8 mouse cellular contexts compared by ENCODE assay signal in genomic region chr4:100214324-100215215, GRCm38 (mm10).
A peak's percentile ranks its signal among the peaks of the same experiment; 100 is the strongest.
DNase-seq lines count a peak whose midpoint lies in the region; ATAC-seq and TF ChIP-seq lines count a peak whose summit lies in the region.

No protein-coding gene starts in this region.

- H3K36me3 ChIP-seq in E14TG2a.4 (ENCODE audit: insufficient read depth, low read length), result no peaks in the 10 kb centered on the region
- H3K36me3 ChIP-seq in liver, embryonic 16.5 days (ENCODE audit: control insufficient read depth, insufficient read depth), result no peaks in the 10 kb centered on the region

- H3K27ac ChIP-seq in gastrocnemius, adult 2 months, result no peak overlapping the region
- no peak overlapping the region for H3K27ac ChIP-seq in cortical plate, adult 2 months (ENCODE audit: insufficient read depth, low read length)
- H3K27ac ChIP-seq in liver, embryonic 16.5 days (ENCODE audit: low read length), result 0 out of 2 replicates have a peak overlapping the region, but pooled peaks have one; percentile 14

- peak; percentile 78 for ATAC-seq in liver, embryonic 16.5 days (ENCODE audit: low read depth)

- H3K4me3 ChIP-seq in gastrocnemius, adult 2 months, result no peak overlapping the region
- H3K4me3 ChIP-seq in E14TG2a.4 (replicated peaks; ENCODE audit: low read length), result no peak overlapping the region
- no peak overlapping the region for H3K4me3 ChIP-seq in cortical plate, adult 2 months (ENCODE audit: insufficient read depth, low read length)
- no peak overlapping the region for H3K4me3 ChIP-seq in liver, embryonic 16.5 days (ENCODE audit: low read depth, low read length)

- H3K4me1 ChIP-seq in E14TG2a.4 (replicated peaks; ENCODE audit: low read depth, low read length), result no peaks in the 10 kb centered on the region; the same call in 1 of the 2 replicates
- no peaks in the 10 kb centered on the region for H3K4me1 ChIP-seq in cortical plate, adult 2 months (ENCODE audit: control insufficient read depth, insufficient read depth, low read length)
- H3K4me1 ChIP-seq in liver, embryonic 16.5 days (ENCODE audit: control insufficient read depth, low read depth, low read length), result no peaks in the 10 kb centered on the region

- WGBS in liver, embryonic 16.5 days (ENCODE audit: insufficient replicate concordance), result 47% methylated on average over 13 of the region's 13 CpGs

- DNase-seq in gastrocnemius, adult 2 months, result peak; percentile 41
- DNase-seq in gastrocnemius, postnatal 25 days, result no peak
- DNase-seq in kidney, adult 11 months, result peak; percentile 38
- DNase-seq in thymus, postnatal 14 days, result peak; percentile 37
- no peak for DNase-seq in B cell, adult 2 months

- no peak overlapping the region for H3K9ac ChIP-seq in liver, embryonic 16.5 days (ENCODE audit: low read depth, low read length)

- peak; percentile 61 for TF ChIP-seq CTCF in gastrocnemius, adult 2 months (IDR thresholded peaks at IDR 0.05)
- peak; percentile 67 for TF ChIP-seq CTCF in E14TG2a.4 (conservative IDR thresholded peaks at IDR 0.05; ENCODE audit: low read length)
- peak; percentile 38; the same call in 1 of the 2 replicates for TF ChIP-seq CTCF in cortical plate, adult 2 months (IDR thresholded peaks at IDR 0.05; ENCODE audit: extremely low read depth, insufficient read depth, low read length)

- no peaks in the 10 kb centered on the region for H3K27me3 ChIP-seq in E14TG2a.4 (ENCODE audit: insufficient read depth, low read length)
- no peaks in the 10 kb centered on the region for H3K27me3 ChIP-seq in liver, embryonic 16.5 days (ENCODE audit: control insufficient read depth, insufficient read depth, low read depth, low read length)

- H3K4me2 ChIP-seq in liver, embryonic 16.5 days (ENCODE audit: low read depth, low read length), result no peak overlapping the region

- intact Hi-C loops in gastrocnemius, adult 2 months (cut with DNase I), result loop anchor here (5.0 kb wide), 1 partner anchor 193 kb away; no protein-coding TSS in a partner anchor

- no peaks in the 10 kb centered on the region for H3K9me3 ChIP-seq in E14TG2a.4 (ENCODE audit: low read length)
- no peaks in the 10 kb centered on the region for H3K9me3 ChIP-seq in liver, embryonic 16.5 days (replicated peaks; ENCODE audit: control insufficient read depth, low read length)

- no peak for TF ChIP-seq POLR2A in cortical plate, adult 2 months (IDR thresholded peaks at IDR 0.05; ENCODE audit: extremely low read depth, insufficient read depth, low read length)

Comparison
In these comparisons a context has a peak if more than half of its experiments do, and no peak if none do; other contexts are left out.
1. DNase-seq: peak in gastrocnemius, adult 2 months (single experiment), kidney, adult 11 months (single experiment) and thymus, postnatal 14 days (single experiment); none in gastrocnemius, postnatal 25 days (single experiment) and B cell, adult 2 months (0 of 2).
2. Peak in every context shown above with its lines, with median percentiles within 50 percentile points of each other: CTCF ChIP-seq.